Mouse (Mus musculus): ENCODE measurements at regions not wholly inside any gene's neighbourhood (a gene's known extent, or its start where the extent isn't known, plus 50 kb on each side); places are given as distances from the start of the nearest gene placed in this dataset.

DNA sequence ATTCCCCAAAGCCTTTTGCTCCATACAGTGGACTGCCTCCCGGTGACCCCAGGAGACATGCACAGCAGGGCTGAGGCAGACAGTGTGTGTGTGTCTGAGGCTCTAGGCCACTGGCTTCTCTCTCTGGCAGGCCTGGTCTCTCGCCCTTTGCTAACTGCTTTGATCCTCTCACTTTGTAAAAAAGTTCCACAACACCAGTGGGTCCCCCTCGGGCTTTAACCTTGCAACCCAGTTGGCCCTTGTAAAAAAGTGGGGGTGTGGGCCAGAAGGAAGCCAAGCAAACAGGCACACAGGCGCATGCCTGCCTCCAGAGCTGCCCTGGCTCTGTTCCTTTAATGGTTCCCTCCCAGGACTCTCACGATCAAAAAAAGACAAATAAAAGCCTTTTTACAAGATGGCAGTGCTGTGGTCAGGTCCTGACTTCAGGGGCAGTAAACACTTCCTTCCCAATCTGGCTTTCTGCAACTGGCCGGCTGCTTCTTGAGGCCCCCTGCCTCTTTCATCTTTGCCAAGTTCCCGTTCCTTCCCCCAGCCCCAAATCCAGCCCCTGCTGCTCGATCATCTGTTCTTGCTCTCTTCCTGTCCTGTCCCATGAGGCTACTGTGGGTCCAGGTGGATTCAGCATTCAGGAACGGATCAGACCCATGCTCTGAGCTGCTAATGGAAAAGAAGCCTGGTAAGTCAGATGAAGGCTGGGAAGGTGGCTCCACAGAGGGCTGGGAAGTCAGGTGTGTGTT is 419.0 kb upstream of the Tbx3 start:
- TF ChIP-seq POLR2A (IDR thresholded peaks at IDR 0.05; ENCODE audit: extremely low read depth, insufficient read depth, low read length), result no peak
- TF ChIP-seq CTCF (IDR thresholded peaks at IDR 0.05; ENCODE audit: extremely low read depth, insufficient read depth, low read length), result no peak
